Mouse (Mus musculus) kidney, adult 2 months (tissue): ENCODE results near the gene Ptcra. TPM values are rescaled to one million over a fixed set of nuclear protein-coding genes. Genes with fewer than 3 reads are reported as not detected.

Source experiments
- DNase-seq: peaks from one replicate; pipeline ENCODE4 v3.0.0; 2021
- H3K27ac ChIP-seq: fragments of 200-500 bp; 2 replicates; pipeline ENCODE4 v1.5.1; 2012; ENCODE audit warnings: low read depth, low read length, control low read depth, inconsistent platforms; ENCODE audit not compliant: insufficient read depth
- H3K27me3 ChIP-seq: fragments of 200-500 bp; replicated peaks from 2 replicates; pipeline ENCODE4 v1.6.1; 2012; ENCODE audit warnings: mild to moderate bottlenecking, moderate library complexity, low read length, inconsistent platforms; ENCODE audit not compliant: control insufficient read depth, insufficient read depth
- H3K36me3 ChIP-seq: fragments of 200-500 bp; 2 replicates; pipeline ENCODE4 v1.6.1; 2012; ENCODE audit warnings: mild to moderate bottlenecking, moderate library complexity, low read length, inconsistent platforms; ENCODE audit not compliant: control insufficient read depth, insufficient read depth
- H3K4me1 ChIP-seq: fragments of 200-500 bp; 2 replicates; pipeline ENCODE4 v1.6.1; 2011; ENCODE audit warnings: low read length; ENCODE audit not compliant: control insufficient read depth, insufficient read depth
- H3K4me3 ChIP-seq: fragments of 200-500 bp; 2 replicates; pipeline ENCODE4 v1.5.1; 2011; ENCODE audit warnings: mild to moderate bottlenecking, low read depth, low read length, control low read depth; ENCODE audit not compliant: insufficient read depth
- CTCF ChIP-seq: fragments of 200-500 bp; conservative IDR thresholded peaks from 2 replicates; pipeline ENCODE4 v1.5.1; 2011; ENCODE audit warnings: low read depth, mild to moderate bottlenecking, control low read depth, low read length, moderate library complexity, mixed read lengths; ENCODE audit not compliant: insufficient read depth, insufficient read length
- POLR2A ChIP-seq: fragments of 200-500 bp; IDR thresholded peaks from one replicate; pipeline ENCODE4 v1.6.1; 2011; ENCODE audit warnings: low read depth, low read length, control low read depth
- WGBS: fragments of 180-500 bp; shearing (Covaris S2); methylation state at CpG from one replicate; pipeline ENCODE4 v1.1.7; 2018; 5-methylcytosine and 5-hydroxymethylcytosine counted together
- polyA plus RNA-seq: library from polyadenylated mRNA; depleted of rRNA; stranded (reverse); fragments of >200 nt; gene quantifications from 2 replicates; pipeline ENCODE4 v1.2.3, GENCODE M21; 2012

Ptcra gene
- polyA plus RNA-seq, 1 experiment = 0.06 TPM

DNA sequence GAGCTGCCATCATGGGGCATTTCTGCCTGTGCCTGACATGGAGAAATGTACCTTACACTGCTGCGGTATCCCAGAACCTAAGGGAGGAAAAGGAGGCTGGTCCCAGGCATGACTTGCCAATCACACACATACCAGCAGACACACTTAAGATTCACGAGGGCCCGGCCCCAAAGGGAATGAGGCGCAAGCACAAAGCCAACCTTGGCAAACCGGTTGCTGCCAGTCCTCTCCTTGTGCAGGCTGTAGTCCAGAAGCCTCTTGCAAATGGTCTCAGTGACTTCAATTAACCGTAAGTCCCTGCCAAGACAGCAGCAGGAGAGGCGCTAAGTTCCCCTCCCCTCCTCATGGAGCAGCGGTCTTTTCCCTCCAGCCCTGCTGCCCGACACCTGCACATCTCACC, 20.5 kb downstream of the Ptcra start:
- TF ChIP-seq POLR2A (no peak), CTCF (no peak)
- no peaks in the 10 kb centered on the region for H3K27me3 ChIP-seq
- peak; percentile 35 for DNase-seq
- H3K36me3 ChIP-seq = no peaks in the 10 kb centered on the region
- H3K4me1 ChIP-seq = no peaks in the 10 kb centered on the region
- no peak overlapping the region for H3K27ac ChIP-seq
- WGBS = 71% methylated on average over 9 of the region's 9 CpGs
- H3K4me3 ChIP-seq = no peak overlapping the region

DNA sequence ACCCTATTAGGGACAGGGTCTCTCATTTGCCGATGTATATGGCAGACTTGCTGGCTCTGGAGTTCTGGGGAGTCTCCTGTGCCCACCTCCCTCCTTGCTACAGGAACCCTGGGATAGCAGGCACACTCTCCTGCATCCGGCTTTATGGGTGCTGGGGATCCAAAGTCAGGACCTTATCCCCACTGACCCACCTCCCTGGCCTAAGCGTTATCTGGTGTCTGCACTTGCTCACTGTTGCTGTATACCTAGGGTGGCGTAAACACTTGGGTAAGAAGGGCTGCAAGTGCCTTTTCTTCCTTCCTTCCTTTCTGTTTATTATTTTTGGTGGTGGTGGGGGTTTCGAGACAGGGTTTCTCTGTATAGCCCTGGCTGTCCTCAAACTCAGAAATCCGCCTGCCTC, 22.2 kb downstream of the Ptcra start:
- H3K4me3 ChIP-seq = no peak overlapping the region
- whole genome bisulfite sequencing = 94% methylated on average over 6 of the region's 6 CpGs
- TF ChIP-seq POLR2A = no peak
- TF ChIP-seq CTCF = no peak
- H3K4me1 ChIP-seq = no peaks in the 10 kb centered on the region
- H3K36me3 ChIP-seq = no peaks in the 10 kb centered on the region
- H3K27me3 ChIP-seq = no peaks in the 10 kb centered on the region
- H3K27ac ChIP-seq = no peak overlapping the region
- no peak for DNase-seq

DNA sequence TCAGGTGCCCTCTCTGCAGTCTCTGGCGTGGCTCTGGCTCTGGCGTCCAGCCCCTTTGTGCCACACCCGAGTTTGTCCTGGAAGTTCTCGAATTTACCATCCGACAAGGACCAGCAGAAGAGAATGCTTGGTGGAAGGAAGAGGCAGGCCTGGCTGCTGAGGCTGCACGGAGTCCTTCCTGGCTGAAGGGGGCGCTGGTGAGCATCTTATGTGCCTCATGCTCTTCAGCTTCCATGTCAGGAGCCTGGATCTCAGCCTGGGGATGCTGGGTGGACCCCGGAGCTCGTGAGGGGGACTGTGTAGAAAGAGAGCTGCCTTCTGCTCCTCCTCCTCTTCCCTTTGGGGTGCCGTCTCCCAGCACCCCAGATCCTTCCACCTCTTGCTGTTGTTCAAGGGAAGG, 27.4 kb downstream of the Ptcra start:
- 63% methylated on average over 10 of the region's 10 CpGs for WGBS

DNA sequence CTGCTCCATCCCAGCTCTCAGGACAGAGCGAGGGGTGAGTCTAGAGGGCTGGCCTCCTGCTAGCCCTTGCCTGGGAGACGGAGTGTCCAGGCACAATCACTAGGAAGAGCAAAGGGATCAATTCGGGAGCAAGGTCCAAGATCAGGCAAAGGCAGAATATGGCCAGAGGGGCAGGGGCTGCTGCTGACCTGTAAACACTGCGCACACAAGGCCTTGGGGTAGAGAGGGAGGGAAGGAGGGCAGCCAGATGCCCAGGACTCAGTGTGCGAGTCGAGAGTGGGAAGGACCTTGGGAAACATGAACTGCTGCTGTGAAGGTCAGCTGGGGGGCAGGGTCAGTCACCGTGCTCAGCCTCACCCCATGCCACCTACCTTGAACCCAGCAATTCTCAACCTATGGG, 28.2 kb downstream of the Ptcra start:
- WGBS = 80% methylated on average over 7 of the region's 7 CpGs
- H3K27me3 ChIP-seq = no peaks in the 10 kb centered on the region
- H3K36me3 ChIP-seq = no peaks in the 10 kb centered on the region
- no peak for DNase-seq
- H3K4me3 ChIP-seq = no peak overlapping the region
- TF ChIP-seq CTCF (no peak), POLR2A (no peak)
- no peaks in the 10 kb centered on the region for H3K4me1 ChIP-seq
- no peak overlapping the region for H3K27ac ChIP-seq

More for the DNA sequence above, 27.4 kb downstream of the Ptcra start:
- DNase-seq = peak; percentile 20
- Histone ChIP-seq H3K4me3 (no peak overlapping the region), H3K4me1 (no peaks in the 10 kb centered on the region), H3K27me3 (no peaks in the 10 kb centered on the region), H3K36me3 (no peaks in the 10 kb centered on the region), H3K27ac (no peak overlapping the region)
- TF ChIP-seq POLR2A = no peak
- peak; percentile 67 for TF ChIP-seq CTCF

DNA sequence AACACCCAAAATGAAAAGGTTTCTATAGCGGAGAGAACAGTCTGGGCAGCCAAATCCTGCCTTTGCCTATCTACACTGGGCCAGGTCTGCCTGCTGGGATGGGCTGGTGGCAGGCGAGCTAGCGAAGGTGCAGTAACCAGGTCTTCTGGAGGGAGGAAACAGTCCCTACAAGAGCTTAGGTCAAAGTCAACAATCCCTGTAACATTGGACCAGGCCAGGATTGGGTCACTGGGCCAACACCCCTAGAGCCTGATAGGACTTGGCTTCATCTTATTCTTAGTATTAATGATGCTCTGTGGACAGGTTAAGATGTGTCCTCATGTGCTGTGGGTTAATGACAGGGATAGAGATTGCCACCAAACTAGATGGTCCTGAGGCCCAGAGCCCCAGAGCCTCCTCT, 29.5 kb downstream of the Ptcra start:
- TF ChIP-seq POLR2A (no peak), CTCF (no peak)
- H3K4me1 ChIP-seq = peaks cover 4% of the 10 kb centered on the region; the same call in 1 of the 2 replicates
- no peak overlapping the region for H3K4me3 ChIP-seq
- H3K36me3 ChIP-seq = no peaks in the 10 kb centered on the region
- 81% methylated on average over 3 of the region's 3 CpGs for WGBS
- peak; percentile 22 for DNase-seq
- no peak overlapping the region for H3K27ac ChIP-seq
- H3K27me3 ChIP-seq = no peaks in the 10 kb centered on the region

DNA sequence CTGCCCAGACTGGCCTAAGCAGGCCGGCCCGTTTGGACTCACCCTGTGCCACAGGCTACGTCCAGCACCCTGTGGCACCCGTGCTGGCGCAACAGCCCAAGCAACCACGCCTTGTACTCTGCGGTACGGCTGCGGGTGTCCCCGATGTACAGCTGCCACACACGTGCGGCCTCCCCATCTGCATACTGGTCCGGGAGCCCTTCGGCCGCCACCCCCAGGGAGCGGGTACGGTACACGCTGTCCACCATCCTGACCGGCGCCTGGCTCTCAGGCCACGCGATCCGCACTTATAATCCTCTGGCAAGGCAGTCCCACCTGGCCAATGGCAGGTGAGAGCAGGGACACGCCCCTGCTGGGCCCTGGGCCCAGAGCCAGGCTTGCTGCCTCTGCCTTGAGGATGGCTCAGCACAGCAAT, 34.6 kb downstream of the Ptcra start, which contains the start of gene Gnmt:
Gene Gnmt, minus strand, starts transcription at position 265 of the 415 bp plus-strand sequence.
- peak; percentile 94 for DNase-seq
- TF ChIP-seq CTCF (no peak), POLR2A (peak; percentile 40)
- H3K27me3 ChIP-seq = no peaks in the 10 kb centered on the region
- H3K4me3 ChIP-seq = peak within 1 kb of the TSS; percentile 47
- H3K36me3 ChIP-seq = no peaks in the 10 kb centered on the region
- 19% methylated on average over 24 of the region's 24 CpGs for WGBS
- H3K27ac ChIP-seq = no peak within 1 kb of the TSS; the same call in 1 of the 2 replicates
- peaks cover 7% of the 10 kb centered on the region; the same call in 1 of the 2 replicates for H3K4me1 ChIP-seq

DNA sequence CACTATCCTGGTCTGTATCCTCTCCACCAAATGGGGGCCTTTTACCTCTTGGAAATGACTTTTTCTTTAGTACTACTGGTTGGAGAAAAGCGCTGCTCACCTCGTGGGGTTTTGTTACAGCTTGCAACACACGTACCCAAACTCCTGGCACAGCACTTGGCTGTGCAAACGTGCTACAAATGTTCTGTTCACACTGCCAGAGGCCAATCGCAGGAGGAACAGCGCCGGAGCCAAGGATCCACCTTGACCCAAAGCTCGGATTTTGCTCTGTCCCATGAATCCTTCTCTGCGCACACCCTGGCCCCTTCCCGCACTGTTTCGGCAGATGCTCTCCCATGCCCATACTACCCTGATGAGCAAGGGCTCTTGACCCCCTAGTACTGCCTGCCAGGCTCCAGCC, 35.0 kb downstream of the Ptcra start:
- H3K4me3 ChIP-seq = peak overlapping the region; percentile 47
- no peaks in the 10 kb centered on the region for H3K27me3 ChIP-seq
- DNase-seq = no peak

More for the DNA sequence above, 35.0 kb downstream of the Ptcra start:
- Histone ChIP-seq H3K27ac (no peak overlapping the region; the same call in 1 of the 2 replicates), H3K4me1 (peaks cover 7% of the 10 kb centered on the region; the same call in 1 of the 2 replicates), H3K36me3 (no peaks in the 10 kb centered on the region)
- TF ChIP-seq POLR2A (no peak), CTCF (no peak)
- WGBS = 43% methylated on average over 11 of the region's 11 CpGs
